Mouse (Mus musculus) retina, embryonic 14.5 days (tissue): Measurements from ENCODE around the gene Def8.
"Not testable (repeated sequence)": the region's sequence is repeated elsewhere in the genome, so short reads cannot be mapped to it uniquely, and the experiment has no call there.

ENCODE experiments used
- DNase-seq: peaks from one replicate; pipeline ENCODE4 v3.0.0-alpha.2; 2015; ENCODE audit warnings: low spot score

Def8 gene

GRCm38 (mm10) chr8:123433241-123433974 lies 10.1 kb downstream of the Def8 start:
- not testable (repeated sequence) for DNase-seq

- DNase-seq = no peak
Observed at GRCm38 (mm10) chr8:123441788-123442187, 18.5 kb downstream of the Def8 start.

DNA sequence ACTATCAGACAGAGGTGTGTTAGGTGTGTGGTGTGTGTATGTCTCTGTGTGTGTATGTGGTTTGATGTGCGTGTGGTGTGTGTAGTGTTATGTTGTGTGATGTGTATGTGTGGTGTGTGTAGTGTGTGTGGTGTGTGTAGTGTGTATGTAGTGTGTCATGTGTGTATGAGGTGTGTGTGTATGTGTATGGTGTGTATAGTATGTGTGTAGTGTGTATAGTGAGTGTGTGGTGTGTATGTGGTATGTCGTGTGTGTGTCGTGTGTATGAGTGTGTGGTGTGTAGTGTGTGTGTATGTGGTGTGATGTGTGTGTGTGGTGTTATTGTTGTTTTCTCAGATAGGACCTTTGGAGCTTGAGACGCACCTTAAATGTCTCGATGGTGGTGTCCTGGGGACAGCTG lies 19.0 kb downstream of the Def8 start:
- no peak for DNase-seq

- peak; percentile 95 for DNase-seq
Observed at GRCm38 (mm10) chr8:123442871-123443575, 19.7 kb downstream of the Def8 start.

DNA sequence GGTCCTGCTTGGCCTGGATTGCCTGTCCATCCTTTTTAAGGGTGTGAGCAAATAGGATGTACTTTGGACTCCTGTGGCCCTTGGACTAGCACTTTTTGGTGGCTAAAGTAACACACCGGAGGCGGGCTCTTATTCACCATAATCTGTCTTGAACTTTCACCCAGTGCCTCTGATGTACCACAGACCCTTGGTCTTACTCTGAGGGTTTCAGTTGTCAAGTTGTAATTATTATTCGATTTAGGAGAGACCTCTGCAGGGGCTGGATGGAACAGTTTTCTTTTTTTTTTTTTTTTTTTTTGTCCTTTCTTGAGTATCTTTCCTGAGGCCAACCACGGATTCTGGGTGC lies 20.2 kb downstream of the Def8 start:
- no peak for DNase-seq

GRCm38 (mm10) chr8:123444131-123444530 lies 20.8 kb downstream of the Def8 start:
- DNase-seq = no peak

DNA sequence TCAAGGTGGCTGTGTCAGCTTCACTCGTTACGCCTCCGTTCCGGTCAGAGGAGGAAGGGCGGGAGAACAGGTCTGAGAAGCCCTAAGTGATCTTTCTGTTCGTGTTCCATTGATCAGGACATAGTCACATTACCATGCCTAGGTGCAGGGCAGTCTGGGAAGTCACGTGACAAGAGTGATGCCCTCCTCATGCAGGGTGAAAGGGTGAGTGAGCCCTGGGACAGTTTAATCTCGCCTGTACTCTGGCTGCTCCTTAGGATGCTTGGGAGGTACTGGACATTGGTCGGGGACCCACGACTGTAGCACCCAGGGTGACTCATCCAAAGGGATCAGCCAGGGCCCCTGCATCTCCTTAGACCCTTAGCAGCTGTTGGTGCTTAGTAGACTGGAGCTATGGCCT lies 22.7 kb downstream of the Def8 start:
- DNase-seq = no peak

- no peak for DNase-seq
Observed at GRCm38 (mm10) chr8:123446799-123447198, 23.5 kb downstream of the Def8 start.

DNA sequence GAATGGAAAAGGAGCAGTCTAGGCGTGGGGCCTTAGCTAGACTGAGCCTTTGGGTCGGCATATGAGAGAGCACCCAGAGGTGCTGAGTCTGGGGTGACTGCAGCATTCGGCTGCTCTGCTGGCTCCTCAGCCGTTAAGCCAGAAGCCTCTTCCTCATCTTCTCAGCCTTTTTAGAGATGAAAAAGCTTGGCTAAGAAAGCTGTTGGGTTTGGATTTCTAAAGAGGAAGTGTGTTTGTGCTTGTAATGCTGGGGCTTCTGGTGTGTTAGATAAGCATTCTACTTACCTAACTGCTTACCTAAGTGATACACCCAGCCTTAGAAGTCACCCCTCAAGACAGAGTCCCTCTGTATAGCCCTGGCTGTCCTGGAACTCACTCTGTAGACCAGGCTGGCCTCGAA lies 27.5 kb downstream of the Def8 start:
- DNase-seq = no peak

- DNase-seq = not testable (repeated sequence)
Observed at GRCm38 (mm10) chr8:123451747-123452146, 28.4 kb downstream of the Def8 start.

GRCm38 (mm10) chr8:123452149-123452548 lies 28.8 kb downstream of the Def8 start:
- no peak for DNase-seq

DNA sequence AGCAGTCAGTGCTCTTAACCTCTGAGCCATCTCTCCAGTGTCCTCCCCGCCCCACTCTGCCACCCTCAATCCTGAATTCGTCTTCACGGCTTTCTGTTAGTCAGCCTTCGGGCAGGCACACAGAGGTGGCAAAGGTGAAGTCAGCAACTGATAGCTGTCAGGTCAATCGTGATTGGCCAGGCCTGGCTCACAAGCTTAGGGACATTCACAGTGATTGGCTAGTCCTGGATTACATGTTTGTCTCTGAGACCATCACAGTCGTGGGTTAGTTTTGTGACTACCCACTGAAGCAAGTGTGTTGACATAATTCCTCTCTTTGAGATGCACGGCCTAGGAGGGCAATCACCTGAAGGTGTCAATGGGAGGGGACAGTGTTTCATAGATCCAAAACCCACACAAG lies 30.0 kb downstream of the Def8 start:
- DNase-seq = no peak

DNA sequence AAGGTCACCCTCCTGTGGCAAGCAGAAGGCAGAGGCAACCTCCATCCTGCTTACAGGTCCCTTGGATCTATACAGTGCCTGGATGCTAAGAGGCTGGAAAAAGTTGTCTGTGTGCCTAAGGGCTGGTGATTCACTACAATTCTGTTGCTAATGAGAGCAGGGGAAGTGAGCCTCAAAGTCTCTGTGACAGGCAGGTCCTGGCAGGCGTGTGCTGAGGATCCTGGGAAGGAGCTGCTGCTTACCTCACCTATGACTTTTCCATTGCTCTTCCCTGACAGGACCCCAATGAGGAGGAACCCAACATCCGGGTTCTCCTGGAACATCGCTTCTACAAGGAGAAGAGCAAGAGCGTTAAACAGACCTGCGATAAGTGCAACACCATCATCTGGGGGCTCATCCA lies 30.6 kb downstream of the Def8 start:
- DNase-seq = no peak

DNA sequence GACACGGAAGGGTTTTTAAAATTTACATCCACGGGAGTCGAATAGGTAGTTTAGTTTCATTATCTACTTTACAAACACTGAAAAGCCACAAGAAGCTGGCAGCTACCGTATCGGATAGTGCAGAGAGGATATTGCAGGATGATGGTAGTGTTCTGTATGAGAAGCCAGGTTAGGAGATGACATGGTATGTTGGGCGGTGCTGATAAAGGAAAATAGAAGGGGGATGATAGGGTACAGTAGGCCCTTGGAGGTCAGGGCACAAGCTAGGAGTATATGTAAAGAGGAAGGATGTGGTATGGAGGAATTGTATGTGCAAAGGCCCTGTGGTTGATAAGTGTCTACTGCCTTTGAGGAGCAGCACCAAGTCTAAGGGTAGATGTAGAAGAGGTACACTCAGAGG lies 31.2 kb downstream of the Def8 start:
- DNase-seq = no peak

DNA sequence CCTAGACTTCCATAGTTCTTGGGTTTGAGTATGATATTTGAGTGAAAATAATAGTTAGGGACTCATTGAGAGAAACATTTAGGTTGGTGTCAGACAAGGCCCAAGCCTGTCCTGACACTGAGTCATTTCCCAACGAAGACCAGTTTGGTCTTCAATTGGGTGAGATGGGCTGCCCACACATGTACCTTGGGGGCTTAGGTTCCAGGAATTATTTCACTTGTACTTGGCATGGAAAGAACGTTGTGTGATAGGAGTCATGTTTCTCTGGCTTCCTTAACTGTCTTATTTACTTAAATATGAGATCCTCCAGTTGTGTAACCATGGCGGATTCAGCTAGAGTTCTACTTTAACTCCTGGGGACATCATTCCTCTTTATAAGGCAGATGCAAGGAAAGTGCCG lies 40.3 kb downstream of the Def8 start:
- no peak for DNase-seq

DNA sequence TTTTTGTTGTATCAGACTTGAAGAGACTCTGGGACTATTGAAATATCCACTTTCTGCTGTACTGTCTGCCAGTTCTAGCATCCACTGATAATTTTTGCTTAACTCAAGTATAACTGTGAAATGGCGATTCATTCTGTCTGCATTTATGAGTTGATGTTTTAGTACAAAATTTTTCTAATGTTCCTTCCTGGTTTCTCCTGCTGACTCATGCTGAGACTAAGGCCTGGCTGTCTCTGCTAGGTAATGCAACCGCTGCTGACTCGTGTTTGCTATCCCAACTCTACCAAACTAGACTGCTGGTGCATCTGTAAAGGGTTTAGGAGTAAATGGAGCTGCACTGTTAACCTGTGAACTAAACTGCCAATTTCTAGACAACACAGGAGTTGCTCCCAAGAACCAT lies 44.1 kb downstream of the Def8 start:
- DNase-seq = no peak

DNA sequence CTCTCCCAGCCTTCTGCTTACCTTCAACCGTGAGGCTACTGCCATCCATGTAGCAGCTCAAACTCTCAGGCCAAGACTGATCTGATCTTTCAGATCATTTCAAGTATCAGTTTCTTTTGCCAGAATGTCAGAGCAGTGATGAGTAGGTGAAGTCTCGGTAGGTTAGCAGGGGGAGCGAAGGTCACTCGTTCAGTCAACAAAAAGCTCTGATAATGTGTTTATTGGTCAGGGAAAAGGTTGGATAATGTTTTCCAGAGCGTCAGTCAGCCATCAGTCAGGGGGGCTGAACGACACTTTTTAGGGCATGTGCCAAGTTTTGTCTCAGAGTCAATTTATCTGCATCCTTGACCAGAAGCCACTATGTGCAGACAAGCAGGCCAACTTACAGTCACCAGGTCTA lies 49.7 kb downstream of the Def8 start:
- not testable (repeated sequence) for DNase-seq

GRCm38 (mm10) chr8:123474549-123474948 lies 51.2 kb downstream of the Def8 start:
- DNase-seq = not testable (repeated sequence)

DNA sequence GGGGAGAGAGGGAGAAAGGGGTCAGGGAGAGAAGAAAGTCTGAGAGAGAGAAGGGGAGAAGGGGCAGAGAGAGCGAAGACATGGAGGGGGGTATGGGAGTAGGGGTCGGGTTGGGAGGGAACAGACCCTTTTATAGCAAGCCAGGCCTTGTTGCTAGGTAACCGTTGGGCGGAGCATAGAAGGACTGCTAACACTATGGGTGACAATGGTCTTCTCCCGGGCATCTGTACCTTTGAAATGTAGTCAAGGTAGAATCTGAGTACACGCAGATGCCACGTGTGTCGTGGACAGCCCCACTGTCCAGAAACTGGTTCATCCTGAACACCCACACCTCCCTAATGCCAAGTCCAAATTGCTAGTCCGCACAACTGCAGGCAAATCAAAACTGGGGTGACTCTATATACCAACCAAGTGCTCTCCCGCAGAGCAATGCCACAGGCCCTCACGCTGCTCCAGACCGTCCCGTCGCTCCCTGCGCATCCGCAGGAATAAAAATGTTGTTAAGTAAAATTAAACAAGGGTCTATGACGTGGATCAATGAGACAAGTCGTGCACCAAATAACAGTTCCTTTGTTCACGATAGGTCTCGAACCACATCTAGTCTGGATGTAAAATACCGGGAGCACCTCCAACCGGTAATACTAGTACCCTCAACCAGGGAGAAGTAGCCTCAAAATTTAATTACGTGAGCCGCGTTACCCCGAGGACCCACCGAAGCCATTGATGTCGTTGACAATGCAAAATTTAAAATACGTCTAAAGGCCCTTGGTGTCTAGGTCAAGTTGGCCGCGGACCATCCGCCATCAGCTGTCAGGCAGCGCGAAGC lies 53.8 kb downstream of the Def8 start:
- DNase-seq = peak; percentile 41

DNA sequence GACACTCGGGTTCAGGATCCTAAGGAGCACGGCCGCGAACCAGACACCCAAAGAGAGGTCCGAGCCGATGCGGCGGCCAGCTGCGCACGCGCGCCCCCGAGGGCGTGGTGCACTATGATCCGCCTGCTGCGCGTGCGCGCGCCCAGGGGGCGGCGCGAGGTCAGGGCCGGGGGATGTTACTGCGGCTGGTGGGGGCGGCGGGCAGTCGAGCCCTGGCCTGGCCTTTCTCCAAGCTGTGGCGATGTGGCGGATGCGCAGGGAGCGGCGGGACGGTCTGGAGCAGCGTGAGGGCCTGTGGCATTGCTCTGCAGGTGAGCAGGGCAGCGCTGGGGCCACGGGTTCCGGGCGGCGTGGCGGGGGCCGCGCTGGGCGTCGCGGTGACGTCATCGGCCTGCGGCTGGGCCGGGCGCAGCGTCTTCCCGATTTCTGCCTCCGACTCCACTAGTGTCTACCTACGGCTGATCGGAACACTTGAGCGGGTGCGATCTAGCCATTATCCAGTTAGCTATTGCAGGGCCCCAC lies 54.5 kb downstream of the Def8 start, which contains the start of gene Afg3l1:
TSS of gene Afg3l1 (plus strand) at position 167 of the 522 bp plus-strand sequence.
- peak; percentile 93 for DNase-seq

DNA sequence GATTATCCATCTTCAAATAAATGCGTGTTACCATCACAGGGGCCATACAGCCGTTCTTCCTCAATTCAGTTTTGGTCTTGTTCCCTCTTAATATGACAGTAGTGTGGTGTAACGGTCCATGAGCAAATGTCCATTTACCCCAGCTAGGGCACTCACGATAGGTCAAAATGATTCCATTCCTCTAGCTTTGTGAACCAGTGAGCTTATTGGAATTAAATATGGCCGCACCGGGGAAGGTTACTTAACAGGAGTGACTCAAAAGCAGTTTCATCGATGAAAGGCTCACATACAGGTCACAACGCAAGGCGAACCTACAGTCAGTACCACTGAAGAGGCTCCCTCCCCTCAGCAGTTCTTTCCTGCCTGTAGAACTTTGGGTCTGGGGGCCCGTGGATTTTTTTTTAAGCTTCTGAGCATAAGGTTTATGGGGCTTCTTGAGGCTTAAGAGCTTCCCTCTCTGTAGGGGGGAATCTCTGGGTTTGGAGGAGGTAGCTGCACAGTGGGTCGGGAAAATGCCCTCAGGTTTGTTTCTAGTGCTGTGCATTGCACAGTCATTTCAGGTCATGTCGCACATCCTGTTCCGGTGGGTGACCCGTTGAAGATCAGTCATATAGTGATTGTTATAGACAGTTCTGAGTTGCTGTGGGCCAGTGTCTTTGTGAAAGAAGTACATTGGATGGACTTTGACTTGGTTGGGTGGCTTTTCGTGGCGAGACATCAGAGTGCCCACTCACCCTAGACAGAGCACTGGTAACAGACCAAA lies 55.3 kb downstream of the Def8 start:
- peak; percentile 43 for DNase-seq

DNA sequence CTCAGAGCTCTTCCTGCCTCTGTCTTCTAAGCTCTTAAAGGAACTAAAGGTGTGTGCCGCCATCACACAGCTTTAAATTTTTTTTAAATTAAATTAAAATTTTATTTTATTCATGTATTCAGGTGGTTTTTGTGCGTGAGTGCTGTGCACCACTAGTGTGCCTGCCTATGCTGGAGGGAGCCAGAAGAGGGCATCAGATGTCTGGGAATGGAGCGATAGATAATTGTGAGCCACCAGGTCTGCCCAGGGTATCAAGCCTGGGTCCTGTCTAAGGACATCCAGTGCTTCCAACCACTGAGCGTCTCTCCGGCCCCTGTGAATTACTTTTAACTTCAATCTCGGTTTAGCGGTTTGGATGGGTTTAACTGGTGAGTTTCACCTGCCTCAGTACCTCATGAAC lies 59.3 kb downstream of the Def8 start:
- DNase-seq = peak; percentile 22
